8 mouse cellular contexts compared by ENCODE assay signal in the genomic region with DNA sequence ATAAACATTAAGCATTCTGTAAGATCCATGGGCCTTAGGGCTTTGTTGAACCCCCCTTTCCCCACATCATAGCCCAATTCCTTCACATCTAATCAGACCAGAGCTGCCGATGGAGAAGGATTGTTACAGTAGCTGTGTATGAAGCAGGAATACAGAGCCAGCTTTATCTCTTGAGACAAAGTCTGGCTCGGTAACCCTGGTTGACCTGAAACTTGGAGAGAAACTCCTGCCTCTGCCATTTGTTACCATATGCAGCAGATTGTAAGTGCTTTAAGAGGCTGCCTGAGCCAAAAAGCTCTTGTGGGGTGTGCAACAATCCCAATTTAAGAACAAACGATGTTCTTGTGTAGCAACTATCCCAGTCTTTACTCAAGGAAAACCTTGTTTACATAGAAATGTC. TPM values are rescaled to one million over a fixed set of nuclear protein-coding genes. Genes with fewer than 3 reads are reported as not detected.
DNase-seq lines count a peak whose midpoint lies in the region; ATAC-seq and TF ChIP-seq lines count a peak whose summit lies in the region.

No protein-coding gene starts in this region.

- peaks cover 10% of the 10 kb centered on the region for H3K36me3 ChIP-seq in heart, adult 2 months (ENCODE audit: control insufficient read depth, insufficient read depth, low read length)
- H3K36me3 ChIP-seq in G1E (replicated peaks) (peaks cover 18% of the 10 kb centered on the region), macrophage (ENCODE audit: inconsistent target) (no peaks in the 10 kb centered on the region)
- H3K36me3 ChIP-seq in heart, embryonic 16.5 days (ENCODE audit: control insufficient read depth, insufficient read depth), result 0 out of 2 replicates have a peak, but pooled peaks cover 2% of the 10 kb centered on the region

- no peak for TF ChIP-seq POLR2A in heart, adult 2 months (IDR thresholded peaks at IDR 0.05; ENCODE audit: insufficient read depth, low read depth, low read length)

- no peaks in the 10 kb centered on the region for H3K27me3 ChIP-seq in heart, adult 2 months (ENCODE audit: control insufficient read depth, insufficient read depth, low read length)
- no peaks in the 10 kb centered on the region for H3K27me3 ChIP-seq in G1E (ENCODE audit: insufficient read depth, low read length)
- no peaks in the 10 kb centered on the region for H3K27me3 ChIP-seq in heart, embryonic 16.5 days (ENCODE audit: control insufficient read depth, insufficient read depth, low read length)

- TF ChIP-seq EP300 in heart, adult 2 months (IDR thresholded peaks at IDR 0.05; ENCODE audit: insufficient read depth, low read depth, low read length), result no peak

- TF ChIP-seq CTCF in heart, adult 2 months (IDR thresholded peaks at IDR 0.05), result no peak
- no peak for TF ChIP-seq CTCF in G1E (IDR thresholded peaks at IDR 0.05; ENCODE audit: low read depth, low read length)

- no peak for DNase-seq in heart, adult 2 months
- no peak for DNase-seq in heart, adult 11 months
- no peak for DNase-seq in G1E (ENCODE audit: low spot score)
- DNase-seq in frontal cortex, postnatal 14 days (ENCODE audit: low spot score in 2 of 2), result no peak
- DNase-seq in embryo, embryonic 9.5 days (ENCODE audit: extremely low spot score), result no peak

- peak overlapping the region; percentile 93 for H3K4me2 ChIP-seq in heart, embryonic 16.5 days (ENCODE audit: low read depth, low read length)

- intact Hi-C loops in heart, adult 2 months (cut with DNase I), result no loop called here

- H3K79me2 ChIP-seq in heart, adult 2 months (replicated peaks; ENCODE audit: control insufficient read depth, insufficient read depth, low read length), result no peaks in the 10 kb centered on the region; the same call in 1 of the 2 replicates
- H3K79me2 ChIP-seq in macrophage (ENCODE audit: inconsistent target), result peaks cover 21% of the 10 kb centered on the region; the same call in 1 of the 2 replicates

- H3K27ac ChIP-seq in heart, adult 2 months, result peak overlapping the region; percentile 96
- H3K27ac ChIP-seq in heart, embryonic 16.5 days (ENCODE audit: low read length), result peak overlapping the region; percentile 90
- peak overlapping the region; percentile 40; the same call in 1 of the 2 replicates for H3K27ac ChIP-seq in macrophage

- H3K9ac ChIP-seq in heart, adult 2 months (ENCODE audit: low read depth, low read length), result peak overlapping the region; percentile 94; the same call in 1 of the 2 replicates
- H3K9ac ChIP-seq in heart, embryonic 16.5 days (ENCODE audit: low read length), result peak overlapping the region; percentile 96

- 36% methylated on average over 3 of the region's 3 CpGs for WGBS in heart, adult 2 months
- 21% methylated on average over 3 of the region's 3 CpGs for WGBS in heart, embryonic 16.5 days
- 81% methylated on average over 3 of the region's 3 CpGs for WGBS in macrophage (ENCODE audit: missing documents)

- H3K4me3 ChIP-seq in heart, adult 2 months, result peak overlapping the region; percentile 81
- H3K4me3 ChIP-seq in G1E (ENCODE audit: low read depth, low read length), result peak overlapping the region; percentile 83
- peak overlapping the region; percentile 91 for H3K4me3 ChIP-seq in heart, embryonic 16.5 days (ENCODE audit: low read length)
- H3K4me3 ChIP-seq in macrophage (ENCODE audit: inconsistent target), result peak overlapping the region; percentile 62

- peaks cover 20% of the 10 kb centered on the region for H3K9me3 ChIP-seq in G1E (replicated peaks)
- no peaks in the 10 kb centered on the region for H3K9me3 ChIP-seq in heart, embryonic 16.5 days (replicated peaks; ENCODE audit: control insufficient read depth, low read length)

- ATAC-seq in G1E (ENCODE audit: extremely low read depth, insufficient number of reproducible peaks, low FRiP score, poor library complexity, severe bottlenecking), result no peak
- ATAC-seq in heart, embryonic 16.5 days (replicated peaks; ENCODE audit: extremely low read depth, insufficient read depth, low FRiP score), result no peak
- ATAC-seq in activated CD4-positive, CD25-positive, alpha-beta regulatory T cell, adult 4 months, result no peak

- peaks cover 5% of the 10 kb centered on the region for H3K4me1 ChIP-seq in heart, adult 2 months (ENCODE audit: control insufficient read depth, insufficient read depth, low read length)
- H3K4me1 ChIP-seq in G1E (ENCODE audit: insufficient read depth, low read depth, low read length), result peaks cover 18% of the 10 kb centered on the region
- H3K4me1 ChIP-seq in heart, embryonic 16.5 days (ENCODE audit: control insufficient read depth, insufficient read depth, low read length), result peaks cover 35% of the 10 kb centered on the region

RNA-seq across cellular contexts. Expression of gene Ndufs6, which starts 3.4 kb away (rescaled TPM):
- total RNA-seq in heart, adult 2 months (2021), result 1,000 to 10,000 TPM; 1,124 to 1,284 TPM
- 494 and 621 TPM in 2 replicates for polyA plus RNA-seq in heart, adult 2 months (2012; rRNA removed)
- total RNA-seq in G1E (2014; fragmentation: Nextera tagmentation) (36.3 and 52.3 TPM in 2 replicates), G1E (2017) (41.8 and 45.9 TPM in 2 replicates)
- polyA plus RNA-seq in G1E (2012) (88.3 and 134 TPM in 2 replicates), macrophage (2018) (92.8 to 153 TPM (median 130 TPM) in 3 replicates)
- polyA plus RNA-seq in heart, embryonic 16.5 days (2015; fragmentation: Nextera tagmentation; extraction: Ambion mirVana), result 798 and 819 TPM in 2 replicates
- total RNA-seq in macrophage (2018; cell fraction: chromatin; rRNA removed), result 10 to 100 TPM in 5 of 26 experiments, 1 to 10 TPM in 18, not detected in 3; 1.7 to 19.7 (median 6.2) TPM
- total RNA-seq in macrophage (2018; cell fraction: cytosol; rRNA removed), result 100 to 1,000 TPM in 15 of 26 experiments, 10 to 100 TPM in 11; 72.3 to 127 (median 103) TPM
- total RNA-seq in macrophage (2018; cell fraction: nucleus; rRNA removed), result 10 to 100 TPM in 21 of 26 experiments, 1 to 10 TPM in 5; 5.8 to 35.2 (median 21.3) TPM
- 100 to 1,000 TPM; 157 to 168 TPM for polyA plus RNA-seq in activated CD4-positive, CD25-positive, alpha-beta regulatory T cell, adult 4 months (2017; shearing (Covaris generic))

RNA-seq across cellular contexts. Expression of gene Mrpl36, which starts 3.4 kb away (rescaled TPM):
- total RNA-seq in heart, adult 2 months (2021), result 10 to 100 TPM; 53.3 to 57.8 TPM
- 75.4 and 81.8 TPM in 2 replicates for polyA plus RNA-seq in heart, adult 2 months (2012; rRNA removed)
- total RNA-seq in G1E (2014; fragmentation: Nextera tagmentation), result 56.7 and 58.3 TPM in 2 replicates
- 37.3 and 44.0 TPM in 2 replicates for total RNA-seq in G1E (2017)
- 29.4 and 30.5 TPM in 2 replicates for polyA plus RNA-seq in G1E (2012)
- 138 TPM in 2 replicates for polyA plus RNA-seq in heart, embryonic 16.5 days (2015; fragmentation: Nextera tagmentation; extraction: Ambion mirVana)
- 10 to 100 TPM in 4 of 26 experiments, 1 to 10 TPM in 22; 1.2 to 14.8 (median 5.7) TPM for total RNA-seq in macrophage (2018; cell fraction: chromatin; rRNA removed)
- total RNA-seq in macrophage (2018; cell fraction: cytosol; rRNA removed), result 10 to 100 TPM; 32.9 to 63.0 (median 41.8) TPM
- 10 to 100 TPM in 20 of 26 experiments, 1 to 10 TPM in 6; 4.6 to 30.7 (median 12.7) TPM for total RNA-seq in macrophage (2018; cell fraction: nucleus; rRNA removed)
- 29.1 to 68.4 TPM (median 57.7 TPM) in 3 replicates for polyA plus RNA-seq in macrophage (2018)
- 100 to 1,000 TPM; 138 to 148 TPM for polyA plus RNA-seq in activated CD4-positive, CD25-positive, alpha-beta regulatory T cell, adult 4 months (2017; shearing (Covaris generic))

Comparison
In these comparisons a context has a peak if more than half of its experiments do, and no peak if none do; other contexts are left out.
1. H3K27ac ChIP-seq: peak in every context shown above with its lines; median percentile 96 in heart, adult 2 months; 90 in heart, embryonic 16.5 days; 40 in macrophage.